Mouse (Mus musculus) frontal cortex, postnatal 14 days (tissue): ENCODE data around the gene Elp6.

ENCODE experiments used
- DNase-seq, 2 experiments: peaks; one replicate each; pipeline ENCODE4 v3.0.0; 2022; ENCODE audit warnings: low spot score in 2 of 2

Elp6 gene

DNA sequence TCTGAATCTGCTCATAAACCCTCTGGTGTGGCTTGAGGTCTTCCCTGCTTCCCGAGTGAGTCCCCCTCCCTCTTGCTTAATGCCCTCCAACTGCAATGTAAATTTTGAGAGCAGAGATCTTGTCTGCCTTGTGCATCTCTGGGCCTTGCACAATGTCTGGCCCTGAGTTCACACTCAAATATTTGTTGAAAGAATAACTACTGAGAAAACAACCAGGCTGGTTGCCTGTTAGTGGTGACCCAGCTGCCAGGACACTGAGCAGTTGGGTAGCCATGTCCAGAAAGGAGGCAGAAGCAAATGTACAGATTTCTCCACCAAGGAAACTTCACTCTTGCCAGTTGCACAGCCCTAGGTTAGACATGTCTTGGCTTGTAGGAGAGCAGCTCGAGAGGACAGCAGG, 53.4 kb downstream of the Elp6 start:
- no peak for DNase-seq

DNA sequence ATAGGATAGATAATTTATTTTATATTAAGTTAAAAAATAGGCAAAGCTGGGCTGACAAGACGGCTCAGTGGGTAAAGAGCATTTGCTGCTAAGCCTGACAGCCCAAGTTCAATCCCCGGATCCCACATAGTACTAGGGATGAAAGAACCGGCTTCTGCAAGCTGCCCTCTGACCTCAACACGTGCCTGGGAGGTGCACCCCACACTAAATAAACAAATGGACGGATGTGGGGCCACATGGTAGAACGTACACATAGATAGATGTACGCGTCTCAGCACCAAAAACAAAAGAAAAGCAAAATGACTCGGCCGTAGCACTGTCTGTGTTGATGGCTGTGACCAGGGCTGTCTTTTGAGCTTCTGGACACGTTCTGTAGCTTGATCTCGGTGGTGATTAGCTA, 56.3 kb downstream of the Elp6 start:
- no peak for DNase-seq

DNA sequence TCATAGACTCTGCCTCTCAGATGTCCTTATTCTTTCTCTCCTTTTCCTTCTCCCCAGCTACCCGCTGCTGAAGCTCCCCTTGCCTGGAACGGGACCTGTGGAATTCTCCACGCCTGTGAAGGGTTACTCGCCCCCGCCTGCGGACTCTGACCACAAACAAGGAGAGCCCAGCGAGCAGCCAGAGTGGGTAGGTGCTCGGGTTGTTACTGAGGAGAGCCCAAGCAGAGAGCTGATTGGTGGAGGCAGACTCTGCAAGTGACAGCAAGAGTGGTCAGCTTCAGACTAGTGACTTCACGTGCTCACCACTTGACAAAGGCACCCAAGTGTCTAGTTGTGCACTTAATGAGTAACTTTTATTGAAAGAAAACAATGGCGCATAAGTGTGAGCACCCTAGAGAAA, 57.4 kb downstream of the Elp6 start:
- no peak for DNase-seq

DNA sequence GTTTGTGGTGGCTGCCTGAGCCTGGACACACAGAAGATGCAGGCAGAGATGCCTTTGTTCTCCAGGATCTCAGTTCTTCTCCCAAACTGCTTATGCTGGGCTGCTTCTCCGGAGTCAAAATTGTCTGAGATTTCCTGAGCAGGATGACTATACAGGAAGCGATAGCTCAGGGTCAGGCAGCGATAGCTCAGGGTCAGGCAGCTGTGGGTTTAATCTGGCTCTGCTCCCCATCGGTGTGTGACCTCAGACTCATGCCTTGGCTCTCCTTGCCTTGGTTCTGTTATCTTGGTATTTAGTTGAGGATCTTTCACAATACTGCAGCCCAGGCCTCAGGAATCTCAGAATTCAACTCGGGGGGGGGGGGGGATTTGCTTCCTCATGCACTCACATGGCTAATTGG, 61.8 kb downstream of the Elp6 start:
- no peak for DNase-seq

DNA sequence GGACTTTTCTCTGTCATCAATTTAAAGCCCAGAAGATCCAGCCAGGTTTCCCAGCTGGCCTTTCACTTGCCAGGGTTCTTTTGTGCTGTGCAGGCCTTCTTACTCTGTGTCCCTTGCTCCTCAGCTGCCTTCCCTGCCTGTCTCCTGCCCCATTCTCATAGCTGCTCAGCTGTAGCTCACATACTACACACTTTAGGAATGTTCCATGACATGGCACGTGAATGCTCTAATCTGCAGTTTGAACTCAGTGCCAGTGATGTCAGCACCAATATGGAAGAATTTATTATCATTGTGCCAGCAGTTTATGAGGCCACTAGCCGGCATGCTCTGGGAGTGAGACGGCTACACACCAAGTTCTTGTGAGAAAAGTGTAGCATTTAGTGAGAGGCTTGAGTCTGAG, 64.9 kb downstream of the Elp6 start:
- no peak for DNase-seq
